ENCODE assay signal across 8 mouse cellular contexts in the genomic region with DNA sequence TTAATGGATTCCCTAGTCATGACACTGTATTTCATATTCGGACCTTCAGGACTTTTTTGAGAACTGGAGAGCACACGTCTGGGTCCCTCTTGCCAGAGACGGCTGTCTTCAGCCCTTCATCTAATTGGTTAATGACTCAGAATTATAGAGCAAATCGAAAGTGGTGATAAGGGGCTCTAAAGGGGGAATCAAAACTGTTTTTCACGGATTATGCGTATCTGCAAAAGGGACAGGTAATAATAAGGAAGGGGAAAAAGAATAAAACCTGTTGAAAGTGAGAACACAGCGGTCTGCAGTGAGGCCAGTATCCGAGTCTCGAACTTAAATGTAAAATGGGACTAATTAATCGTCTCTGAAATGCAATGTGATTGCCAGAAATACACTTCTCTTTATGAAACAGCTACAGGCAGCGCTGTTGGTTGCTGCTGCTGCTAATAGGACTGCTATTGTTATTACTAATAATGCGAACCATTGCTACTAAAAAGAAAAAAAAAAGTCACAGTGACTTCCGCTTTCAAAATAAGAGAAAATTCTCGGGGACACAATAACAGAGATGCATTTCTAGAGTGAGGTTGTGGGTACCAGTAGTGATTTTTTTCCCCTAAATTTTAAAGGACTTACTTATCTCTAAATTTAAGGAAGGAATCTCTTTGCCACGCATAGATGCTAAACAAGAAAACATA. TPM values are rescaled to one million over a fixed set of nuclear protein-coding genes. Genes with fewer than 3 reads are reported as not detected.
DNase-seq lines count a peak whose midpoint lies in the region; ATAC-seq and TF ChIP-seq lines count a peak whose summit lies in the region.

No protein-coding gene starts in this region.

- no peaks in the 10 kb centered on the region for H3K36me3 ChIP-seq in forebrain, embryonic 13.5 days (ENCODE audit: poor library complexity, severe bottlenecking)
- H3K36me3 ChIP-seq in liver, embryonic 14.5 days (replicated peaks; ENCODE audit: control insufficient read depth, insufficient read depth, low read depth): no peaks in the 10 kb centered on the region

- H3K4me3 ChIP-seq in forebrain, embryonic 13.5 days: peak overlapping the region; percentile 73
- H3K4me3 ChIP-seq in liver, embryonic 14.5 days (ENCODE audit: insufficient read depth in 1 of 2, low read depth in 2 of 2, low read length in 2 of 2): peak overlapping the region; percentile 59 to 63

- no peak for TF ChIP-seq CTCF in liver, embryonic 14.5 days (IDR thresholded peaks at IDR 0.05; ENCODE audit: low read depth)

- peaks cover 9% of the 10 kb centered on the region for H3K4me1 ChIP-seq in forebrain, embryonic 13.5 days
- H3K4me1 ChIP-seq in liver, embryonic 14.5 days (replicated peaks; ENCODE audit: control insufficient read depth in 2 of 2, insufficient read depth in 2 of 2, low read length in 1 of 2): peaks cover 0 to 3% of the 10 kb centered on the region in 2 experiments; a peak in 1 of 4 replicates

- no peaks in the 10 kb centered on the region for H3K9me3 ChIP-seq in forebrain, embryonic 13.5 days (replicated peaks)
- H3K9me3 ChIP-seq in liver, embryonic 14.5 days (ENCODE audit: control insufficient read depth, low read length): no peaks in the 10 kb centered on the region

- H3K4me2 ChIP-seq in forebrain, embryonic 13.5 days: peak overlapping the region; percentile 77
- H3K4me2 ChIP-seq in liver, embryonic 14.5 days (ENCODE audit: low read depth): peak overlapping the region; percentile 74

- peak; percentile 30 for ATAC-seq in forebrain, embryonic 13.5 days
- ATAC-seq in liver, embryonic 14.5 days (ENCODE audit: insufficient read depth): no peak

- 6% methylated on average over 15 of the region's 15 CpGs for WGBS in forebrain, embryonic 13.5 days
- WGBS in liver, embryonic 14.5 days (ENCODE audit: insufficient replicate concordance): 10% methylated on average over 15 of the region's 15 CpGs

- 0 out of 2 replicates have a peak, but pooled peaks cover 6% of the 10 kb centered on the region for H3K27me3 ChIP-seq in forebrain, embryonic 13.5 days
- no peaks in the 10 kb centered on the region for H3K27me3 ChIP-seq in liver, embryonic 14.5 days (ENCODE audit: control insufficient read depth, insufficient read depth, low read length)

- no peak overlapping the region for H3K27ac ChIP-seq in forebrain, embryonic 13.5 days
- H3K27ac ChIP-seq in liver, embryonic 14.5 days: no peak overlapping the region

- TF ChIP-seq EP300 in liver, embryonic 14.5 days (IDR thresholded peaks at IDR 0.05; ENCODE audit: low read depth): no peak

- H3K9ac ChIP-seq in forebrain, embryonic 13.5 days: peak overlapping the region; percentile 74; the same call in 1 of the 2 replicates
- peak overlapping the region; percentile 4 for H3K9ac ChIP-seq in liver, embryonic 14.5 days (replicated peaks)

- peak; percentile 36 for DNase-seq in embryo, embryonic 10.5 days (ENCODE audit: low spot score)
- no peak for DNase-seq in embryo, embryonic 11 days
- DNase-seq in 416B (ENCODE audit: low read depth): peak; percentile 50
- DNase-seq in liver, embryonic 14.5 days (ENCODE audit: low read depth in 3 of 3, low spot score in 3 of 3): no peak
- no peak for DNase-seq in right cerebral cortex, postnatal 14 days
- DNase-seq in frontal cortex, postnatal 25 days (ENCODE audit: low spot score in 2 of 2): no peak
- no peak for DNase-seq in urinary bladder, adult 18-20 months (ENCODE audit: low spot score in 2 of 2)

RNA-seq across cellular contexts. Expression of a gene that starts 1.0 kb away (rescaled TPM):
- 0.89 and 1.1 TPM in 2 replicates for polyA plus RNA-seq in forebrain, embryonic 13.5 days (2015; fragmentation: Nextera tagmentation; extraction: Ambion mirVana)
- polyA plus RNA-seq in liver, embryonic 14.5 days (2012; rRNA removed): 0.02 TPM in 1 of 2 replicates, not detected in the other
- not detected in 2 replicates for polyA plus RNA-seq in liver, embryonic 14.5 days (2014; fragmentation: Nextera tagmentation; extraction: Ambion mirVana)

RNA-seq across cellular contexts. Expression of a gene that starts 7.8 kb away (rescaled TPM):
- not detected in 2 replicates for polyA plus RNA-seq in forebrain, embryonic 13.5 days (2015; fragmentation: Nextera tagmentation; extraction: Ambion mirVana)
- not detected in 2 replicates for polyA plus RNA-seq in liver, embryonic 14.5 days (2012; rRNA removed)
- not detected in 2 replicates for polyA plus RNA-seq in liver, embryonic 14.5 days (2014; fragmentation: Nextera tagmentation; extraction: Ambion mirVana)

Comparison
In these comparisons a context has a peak if more than half of its experiments do, and no peak if none do; other contexts are left out.
1. DNase-seq: peak in embryo, embryonic 10.5 days (single experiment) and 416B (single experiment); none in embryo, embryonic 11 days (single experiment), liver, embryonic 14.5 days (0 of 3), right cerebral cortex, postnatal 14 days (single experiment), frontal cortex, postnatal 25 days (0 of 2) and urinary bladder, adult 18-20 months (0 of 2).